Mouse (Mus musculus): ENCODE measurements around the gene Supt3.

- TF ChIP-seq CTCF (IDR thresholded peaks at IDR 0.05; ENCODE audit: low read depth, low read length), result no peak
- TF ChIP-seq EP300 (IDR thresholded peaks at IDR 0.05; ENCODE audit: insufficient read depth, low read depth, low read length), result no peak
- no peak for TF ChIP-seq POLR2A (IDR thresholded peaks at IDR 0.05; ENCODE audit: insufficient read depth, low read length)
Measured at GRCm38 (mm10) chr17:44792218-44792917, 15.4 kb downstream of the Supt3 start.

Measured in ES-Bruce4 (cell line).